Mouse (Mus musculus) regulatory T cell (primary cell): ENCODE data around the gene Etfdh.

Experiments used
- in situ Hi-C: fragments of 300-600 bp; cut with MboI, MseI; formaldehyde crosslinking; loops from one replicate; pipeline ENCODE4 v1.15.1; 2025; ENCODE audit warnings: high pct_unique_total_duplicates

The Etfdh gene

GRCm38 (mm10) chr3:79629416-79629730, at the start of gene Etfdh:
Etfdh (minus strand) TSS chr3:79629500.
- in situ Hi-C loops = no loop called here

GRCm38 (mm10) chr3:79676411-79676810, 47.1 kb upstream of the Etfdh start:
- in situ Hi-C loops = no loop called here

- in situ Hi-C loops = no loop called here
Observed at GRCm38 (mm10) chr3:79674641-79675040, 45.3 kb upstream of the Etfdh start.

- in situ Hi-C loops = no loop called here
Observed at GRCm38 (mm10) chr3:79673082-79673481, 43.8 kb upstream of the Etfdh start.

- in situ Hi-C loops = no loop called here
Observed at GRCm38 (mm10) chr3:79672188-79672587, 42.9 kb upstream of the Etfdh start.

GRCm38 (mm10) chr3:79670556-79670955, 41.3 kb upstream of the Etfdh start:
- in situ Hi-C loops = no loop called here

GRCm38 (mm10) chr3:79664787-79665408, 35.6 kb upstream of the Etfdh start:
- in situ Hi-C loops = loop anchor here (5.0 kb wide), 1 partner anchor 142 kb away; no protein-coding TSS in a partner anchor

- in situ Hi-C loops = no loop called here
Observed at GRCm38 (mm10) chr3:79656682-79657081, 27.4 kb upstream of the Etfdh start.

- in situ Hi-C loops = no loop called here
Observed at GRCm38 (mm10) chr3:79652129-79652528, 22.8 kb upstream of the Etfdh start.

- in situ Hi-C loops = no loop called here
Observed at GRCm38 (mm10) chr3:79628561-79629415, 512 bp downstream of the Etfdh start, which contains the start of gene 4930579G24Rik. 4930579G24Rik (plus strand) TSS chr3:79629079.

GRCm38 (mm10) chr3:79628182-79628560, 1.1 kb downstream of the Etfdh start:
- in situ Hi-C loops = no loop called here

- in situ Hi-C loops = no loop called here
Observed at GRCm38 (mm10) chr3:79627484-79628181, 1.7 kb downstream of the Etfdh start.

GRCm38 (mm10) chr3:79609886-79610285, 19.4 kb downstream of the Etfdh start:
- in situ Hi-C loops = no loop called here

GRCm38 (mm10) chr3:79595468-79595867, 33.8 kb downstream of the Etfdh start:
- in situ Hi-C loops = loop anchor here (10.0 kb wide), 1 partner anchor 391 kb away; no protein-coding TSS in a partner anchor

GRCm38 (mm10) chr3:79591793-79592471, 37.4 kb downstream of the Etfdh start:
- in situ Hi-C loops = loop anchor here (10.0 kb wide), 1 partner anchor 387 kb away; no protein-coding TSS in a partner anchor

GRCm38 (mm10) chr3:79590863-79591792, 38.2 kb downstream of the Etfdh start, which contains the start of gene Ppid:
Ppid (plus strand) TSS chr3:79591342.
- in situ Hi-C loops = loop anchor here (10.0 kb wide), 1 partner anchor 386 kb away; no protein-coding TSS in a partner anchor

- in situ Hi-C loops = loop anchor here (10.0 kb wide), 3 partner anchors 365 to 625 kb away; no protein-coding TSS in a partner anchor
Observed at GRCm38 (mm10) chr3:79589671-79590070, 39.6 kb downstream of the Etfdh start.

GRCm38 (mm10) chr3:79586804-79587203, 42.5 kb downstream of the Etfdh start:
- in situ Hi-C loops = loop anchor here (10.0 kb wide), 2 partner anchors 362 to 622 kb away; no protein-coding TSS in a partner anchor

- in situ Hi-C loops = loop anchor here (10.0 kb wide), 2 partner anchors 355 to 615 kb away; no protein-coding TSS in a partner anchor
Observed at GRCm38 (mm10) chr3:79579891-79580575, 49.3 kb downstream of the Etfdh start.

- in situ Hi-C loops = no loop called here
Observed at GRCm38 (mm10) chr3:79578164-79578563, 51.1 kb downstream of the Etfdh start.
